Mouse (Mus musculus): ENCODE data around the gene Ccdc8.

The Ccdc8 gene

GRCm38 (mm10) chr7:16976298-16976697, 16.2 kb upstream of the Ccdc8 start:
- DNase-seq = no peak

DNA sequence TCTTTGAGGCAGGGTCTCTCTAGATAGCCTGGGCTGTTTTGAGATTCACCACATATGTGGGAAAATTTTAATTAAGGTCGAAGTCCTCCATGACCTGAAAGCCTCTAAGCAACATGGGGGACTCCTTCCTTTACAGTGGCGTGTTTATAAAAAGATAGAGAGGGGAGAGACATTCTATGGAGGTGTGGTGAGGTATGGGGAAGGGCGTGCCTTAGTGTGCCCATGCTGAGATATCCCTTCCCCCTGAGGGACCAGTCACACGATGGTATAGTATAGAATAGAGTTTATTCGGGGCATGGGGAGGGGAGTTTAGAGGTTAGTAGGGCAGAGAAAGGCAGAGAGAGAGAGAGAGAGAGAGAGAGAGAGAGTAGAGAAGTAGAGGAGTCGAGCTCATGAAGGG, 14.3 kb upstream of the Ccdc8 start:
- no peak for DNase-seq

DNA sequence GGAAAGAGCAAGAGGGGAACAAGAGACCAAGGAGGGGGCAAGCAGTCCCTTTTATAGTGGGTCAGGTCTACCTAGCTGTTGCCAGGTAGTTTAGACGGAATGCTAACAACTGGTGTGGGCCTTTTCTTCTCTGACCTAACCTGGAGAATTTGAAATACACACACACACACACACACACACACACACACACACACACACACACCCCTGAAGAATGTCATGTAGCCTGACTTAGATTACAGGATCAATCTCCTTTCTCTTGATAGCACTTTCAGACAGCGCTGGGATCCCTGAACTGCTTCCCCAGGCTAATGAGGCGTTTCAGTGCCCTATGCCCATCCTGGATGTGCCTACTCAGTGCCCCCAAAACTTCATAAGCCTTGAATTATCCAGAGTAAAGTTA, 13.9 kb upstream of the Ccdc8 start:
- DNase-seq = no peak

- peak in 1 of 2 experiments; percentile 27 for DNase-seq
Observed at GRCm38 (mm10) chr7:16980348-16980747, 12.2 kb upstream of the Ccdc8 start.

- no peak for DNase-seq
Observed at GRCm38 (mm10) chr7:16982859-16983568, 9.5 kb upstream of the Ccdc8 start, which contains the start of gene Gm42372. Gm42372 (plus strand) TSS chr7:16983086.

- DNase-seq = no peak
Observed at GRCm38 (mm10) chr7:16987541-16988149, 4.9 kb upstream of the Ccdc8 start.

- DNase-seq = peak; percentile 45 to 46
Observed at GRCm38 (mm10) chr7:16988405-16988804, 4.1 kb upstream of the Ccdc8 start.

- no peak for DNase-seq
Observed at GRCm38 (mm10) chr7:16990006-16990744, 2.3 kb upstream of the Ccdc8 start.

GRCm38 (mm10) chr7:16991681-16992450, 642 bp upstream of the Ccdc8 start:
- DNase-seq = no peak

- DNase-seq = peak; percentile 71 to 82
Observed at GRCm38 (mm10) chr7:16993651-16994399, 1.3 kb downstream of the Ccdc8 start.

DNA sequence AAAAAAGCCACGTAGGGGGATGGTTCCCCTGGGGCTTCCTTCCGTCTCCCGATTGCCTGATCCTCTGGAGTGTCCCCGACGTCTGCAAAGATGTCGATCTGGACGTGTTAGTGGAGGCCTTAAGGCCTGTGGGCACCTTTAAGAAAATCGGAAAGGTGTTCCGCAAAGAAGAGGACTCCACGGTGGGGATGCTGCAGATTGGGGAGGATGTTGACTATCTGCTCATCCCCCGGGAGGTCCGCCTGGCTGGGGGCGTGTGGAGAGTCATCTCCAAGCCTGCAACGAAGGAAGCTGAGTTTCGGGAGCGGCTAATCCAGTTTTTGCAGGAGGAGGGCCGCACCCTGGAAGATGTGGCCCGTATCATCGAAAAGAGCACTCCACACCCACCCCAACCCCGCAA, 1.9 kb downstream of the Ccdc8 start:
- DNase-seq = no peak

DNA sequence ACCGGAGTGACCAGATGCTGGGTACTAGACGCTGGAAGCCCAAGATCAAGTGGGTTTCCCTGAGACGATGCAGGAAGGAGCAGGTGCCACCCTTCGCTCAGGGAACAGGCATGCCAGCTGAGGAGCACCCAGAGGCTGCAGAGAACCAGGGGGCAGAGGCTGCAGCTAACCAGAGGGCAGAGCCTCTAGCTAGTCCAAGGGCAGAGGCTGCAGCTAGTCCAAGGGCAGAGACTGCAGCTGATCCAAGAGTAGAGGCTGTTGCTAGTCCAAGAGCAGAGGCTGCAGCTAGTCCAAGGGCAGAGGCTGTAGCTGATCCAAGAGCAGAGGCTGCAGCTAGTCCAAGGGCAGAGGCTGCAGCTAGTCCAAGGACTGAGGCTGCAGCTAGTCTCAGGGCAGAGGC, 2.8 kb downstream of the Ccdc8 start:
- DNase-seq = no peak

GRCm38 (mm10) chr7:16999233-16999632, 6.7 kb downstream of the Ccdc8 start:
- DNase-seq = no peak

GRCm38 (mm10) chr7:16999650-17000049, 7.1 kb downstream of the Ccdc8 start:
- peak; percentile 79 to 82 for DNase-seq

DNA sequence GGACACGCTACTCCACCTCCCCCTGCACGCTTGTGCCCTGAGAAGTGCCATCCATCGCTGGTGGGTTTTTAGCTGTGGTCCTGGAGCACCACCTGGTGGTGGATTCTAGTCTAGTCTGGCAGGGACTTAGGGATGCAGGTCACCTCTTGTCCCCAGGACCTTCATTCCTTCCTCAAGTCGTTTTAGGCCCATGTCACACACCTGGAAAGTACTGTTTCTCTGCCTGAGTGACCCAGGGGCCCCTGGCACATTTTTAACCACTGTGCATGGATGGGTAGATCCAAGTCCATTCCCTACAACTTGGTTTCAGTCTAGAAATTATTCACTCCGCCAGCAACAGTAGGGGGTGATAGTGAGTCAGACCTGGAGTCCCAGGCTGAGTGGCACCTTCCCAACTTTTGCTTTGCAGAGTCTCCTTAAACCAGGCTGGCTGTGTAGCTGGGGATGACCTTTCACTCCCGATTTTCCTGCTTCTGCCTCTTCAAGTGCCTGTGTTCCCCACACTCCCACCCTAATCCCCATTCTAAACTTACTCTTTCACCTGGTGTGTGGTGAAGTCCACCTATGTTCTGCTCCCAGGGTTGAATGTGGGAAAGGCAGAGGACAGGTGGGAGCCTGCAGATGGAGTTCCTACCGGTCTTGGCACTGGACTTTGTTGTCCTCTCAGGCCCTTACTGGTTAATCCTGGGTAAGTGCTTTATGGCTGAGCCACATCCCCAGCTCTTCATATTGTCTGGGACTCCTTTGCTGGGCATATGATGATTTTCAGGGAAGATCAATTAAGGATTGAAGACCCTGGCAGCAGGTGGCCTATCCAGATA, 10.1 kb downstream of the Ccdc8 start:
- peak; percentile 60 to 75 for DNase-seq

DNA sequence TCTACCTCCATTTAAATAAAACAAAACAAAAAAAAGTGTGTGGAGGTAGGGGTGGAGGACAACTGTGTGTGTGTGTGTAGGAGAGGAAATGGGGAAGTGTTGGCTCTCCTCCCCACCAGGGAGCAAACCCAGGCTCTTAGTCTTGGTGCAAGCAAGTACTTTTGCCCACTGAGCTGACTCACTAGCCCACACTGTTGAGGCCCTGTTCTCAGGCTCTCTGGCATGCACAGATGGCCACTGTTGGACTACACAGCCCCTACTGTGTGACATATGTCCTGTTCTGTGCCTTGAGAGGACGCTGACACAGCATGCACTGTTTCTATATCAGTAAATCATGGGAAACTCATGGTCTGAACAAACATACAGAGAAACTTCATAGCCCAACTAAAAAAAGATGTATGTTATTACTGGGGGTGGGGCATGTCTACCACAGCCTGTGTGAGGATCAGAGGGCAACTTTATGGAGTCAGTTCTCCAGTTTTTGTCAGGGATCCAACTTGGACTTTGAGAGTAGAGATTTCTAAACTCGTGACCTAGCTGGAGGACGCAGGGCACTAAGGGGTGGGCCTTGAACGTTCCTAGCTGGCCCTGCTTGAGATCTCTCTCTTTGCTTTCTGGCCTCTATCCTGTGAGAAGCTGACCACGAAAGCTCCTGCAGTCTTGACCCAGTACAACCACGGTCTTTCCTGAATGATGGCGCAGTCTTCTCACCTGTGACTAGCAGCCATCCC, 10.9 kb downstream of the Ccdc8 start:
- DNase-seq = no peak

DNA sequence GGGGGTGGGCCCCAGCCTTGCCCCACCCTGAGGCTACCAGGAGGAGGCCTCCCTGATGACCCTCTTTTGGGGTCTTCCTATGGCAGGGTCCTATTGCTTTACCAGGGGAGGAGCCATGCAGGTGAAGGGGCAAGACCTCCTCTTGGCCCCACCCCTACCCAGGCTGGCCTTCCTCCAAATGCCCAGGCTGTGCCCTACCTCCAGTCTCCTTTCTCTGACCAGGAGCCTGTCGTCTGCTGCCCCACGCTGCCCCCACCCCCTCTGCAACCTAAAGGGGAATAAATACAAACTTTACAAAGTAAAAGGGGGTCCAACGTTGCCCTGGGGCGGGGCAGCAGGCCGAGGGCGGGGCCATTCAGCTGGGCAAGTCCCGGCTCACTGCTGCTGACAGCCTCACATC, 12.2 kb downstream of the Ccdc8 start:
- DNase-seq = no peak

DNA sequence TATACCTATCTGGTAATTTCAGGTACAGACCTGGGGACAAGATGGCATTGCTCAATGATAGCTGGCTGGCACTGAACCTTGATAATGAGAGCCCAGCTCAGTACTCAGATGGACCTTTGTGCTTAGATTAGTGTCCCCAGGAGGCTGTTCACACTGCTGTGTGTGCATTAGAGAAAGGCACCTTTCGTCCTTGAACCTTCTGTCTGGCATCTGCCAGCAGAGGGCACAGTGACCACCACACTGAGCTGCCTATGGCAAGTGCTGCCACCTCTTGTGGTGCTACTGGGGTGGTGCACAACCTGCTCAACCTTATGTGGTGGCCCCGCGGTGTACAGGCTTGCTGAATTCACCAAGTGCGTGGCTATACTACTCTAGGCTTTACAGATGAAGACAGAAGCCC, 14.8 kb downstream of the Ccdc8 start:
- no peak for DNase-seq

DNA sequence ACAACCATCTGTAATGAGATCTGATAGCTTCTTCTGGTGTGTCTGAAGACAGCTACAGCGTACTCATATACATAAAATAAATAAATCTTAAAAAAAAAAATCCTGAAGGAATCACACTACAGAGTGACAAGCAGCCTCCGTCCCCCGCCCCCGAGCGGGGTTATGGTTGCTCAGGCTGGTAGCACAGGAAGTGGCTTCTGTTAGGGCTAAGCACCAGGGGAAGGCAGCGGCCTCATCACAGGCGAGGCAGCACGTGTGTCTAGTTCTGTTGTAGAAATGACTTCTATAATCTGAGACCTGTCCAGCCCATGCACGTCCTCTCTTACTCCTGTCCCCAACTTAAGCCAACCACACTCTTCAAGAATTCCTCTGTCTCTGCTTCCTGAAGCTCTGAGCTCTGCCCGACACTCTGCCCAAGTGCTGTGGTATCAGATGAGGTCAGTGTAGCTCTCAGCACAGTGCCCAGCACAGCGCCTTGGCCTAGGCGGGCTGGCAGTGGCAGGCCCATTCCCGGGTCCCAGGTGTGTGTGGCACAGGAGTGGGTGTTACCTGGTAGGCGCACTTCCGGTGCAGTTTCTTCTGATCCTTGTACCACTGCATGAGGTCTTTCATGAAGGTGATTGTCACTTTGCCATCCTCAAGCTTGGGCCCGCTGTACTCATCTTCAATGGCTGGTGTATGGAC, 17.0 kb downstream of the Ccdc8 start:
- DNase-seq = no peak

- DNase-seq = no peak
Observed at GRCm38 (mm10) chr7:17010010-17010347, 17.5 kb downstream of the Ccdc8 start.

Data from lung, adult 18-20 months (tissue).